Mouse (Mus musculus) forebrain, postnatal 0 days (tissue): ENCODE measurements around the gene Gjc1. TPM values are rescaled to one million over a fixed set of nuclear protein-coding genes. Genes with fewer than 3 reads are reported as not detected.

Source experiments
- ATAC-seq: fragments of 200-750 bp; cut with Nextera tagmentation; 2 replicates; pipeline ENCODE4 v1.8.0; 2017; ENCODE audit warnings: mild to moderate bottlenecking, moderate library complexity
- DNase-seq: peaks from one replicate; pipeline ENCODE4 v3.0.0-alpha.2; 2015
- H3K27ac ChIP-seq: fragments of 300-500 bp; sonication (generic); 2 replicates; pipeline ENCODE4 v1.5.1; 2014; ENCODE audit warnings: low read depth, mild to moderate bottlenecking, antibody characterized with exemption, low read length, moderate library complexity, mixed read lengths
- H3K27me3 ChIP-seq: fragments of 300-500 bp; sonication (generic); 2 replicates; pipeline ENCODE4 v1.6.1; 2014; ENCODE audit warnings: mild to moderate bottlenecking, low read length, mixed read lengths; ENCODE audit not compliant: insufficient read depth
- H3K36me3 ChIP-seq: fragments of 300-500 bp; sonication (generic); 2 replicates; pipeline ENCODE4 v1.6.1; 2014; ENCODE audit warnings: mild to moderate bottlenecking, moderate library complexity; ENCODE audit not compliant: insufficient read depth
- H3K4me1 ChIP-seq: fragments of 300-500 bp; sonication (generic); 2 replicates; pipeline ENCODE4 v1.6.1; 2014; ENCODE audit warnings: antibody characterized with exemption; ENCODE audit not compliant: insufficient read depth
- H3K4me2 ChIP-seq: fragments of 300-500 bp; sonication (generic); 2 replicates; pipeline ENCODE4 v1.6.1; 2014; ENCODE audit warnings: low read depth, mild to moderate bottlenecking, moderate library complexity
- H3K4me3 ChIP-seq: fragments of 300-500 bp; sonication (generic); 2 replicates; pipeline ENCODE4 v1.5.1; 2014; ENCODE audit warnings: low read depth, low read length, mixed read lengths
- H3K9ac ChIP-seq: fragments of 300-500 bp; sonication (generic); 2 replicates; pipeline ENCODE4 v1.6.1; 2014; ENCODE audit warnings: mild to moderate bottlenecking
- H3K9me3 ChIP-seq: fragments of 300-500 bp; sonication (generic); 2 replicates; pipeline ENCODE4 v1.6.1; 2016; ENCODE audit warnings: low read length
- CTCF ChIP-seq: sonication (generic); IDR thresholded peaks from 2 replicates; pipeline ENCODE4 v1.5.1; 2016; ENCODE audit warnings: antibody characterized with exemption, control low read depth, low read depth
- WGBS: fragments of 180-500 bp; shearing (Covaris S2); extraction: QIAGEN DNeasy Blood & Tissue Kit; methylation state at CpG from one replicate; pipeline ENCODE4 v1.1.7; 2014; 5-methylcytosine and 5-hydroxymethylcytosine counted together
- polyA plus RNA-seq: library from polyadenylated mRNA; unstranded; fragments of >200 nt; fragmentation: Nextera tagmentation; extraction: Ambion mirVana; gene quantifications from 2 replicates; pipeline ENCODE4 v1.2.1, GENCODE M21; 2015
- total RNA-seq: library from RNA; depleted of rRNA; stranded (reverse); fragments of >200 nt; gene quantifications from 2 replicates; pipeline ENCODE4 v1.2.3, GENCODE M21; 2014

The Gjc1 gene
- total and polyA plus RNA-seq, 2 experiments from 2014 or later: 22.6 to 25.3 TPM

- Histone ChIP-seq H3K4me3 (no peak overlapping the region), H3K27me3 (no peaks in the 10 kb centered on the region), H3K9ac (no peak overlapping the region), H3K27ac (no peak overlapping the region), H3K4me1 (no peaks in the 10 kb centered on the region), H3K36me3 (no peaks in the 10 kb centered on the region), H3K4me2 (no peak overlapping the region), H3K9me3 (no peaks in the 10 kb centered on the region)
- no peak for TF ChIP-seq CTCF
- ATAC-seq (no peak), DNase-seq (no peak)
- WGBS: 56% methylated on average over 14 of the region's 14 CpGs
Measured at GRCm38 (mm10) chr11:102791682-102792445, 27.6 kb downstream of the Gjc1 start.

GRCm38 (mm10) chr11:102787688-102788177, 31.8 kb downstream of the Gjc1 start:
- Histone ChIP-seq H3K9ac (no peak overlapping the region), H3K4me1 (no peaks in the 10 kb centered on the region), H3K27ac (peak overlapping the region; percentile 62; the same call in 1 of the 2 replicates), H3K4me2 (no peak overlapping the region), H3K36me3 (no peaks in the 10 kb centered on the region), H3K4me3 (no peak overlapping the region), H3K9me3 (no peaks in the 10 kb centered on the region), H3K27me3 (no peaks in the 10 kb centered on the region)
- no peak for TF ChIP-seq CTCF
- DNase-seq (peak; percentile 57), ATAC-seq (peak; percentile 85)
- 54% methylated on average over 5 of the region's 5 CpGs for WGBS

DNA sequence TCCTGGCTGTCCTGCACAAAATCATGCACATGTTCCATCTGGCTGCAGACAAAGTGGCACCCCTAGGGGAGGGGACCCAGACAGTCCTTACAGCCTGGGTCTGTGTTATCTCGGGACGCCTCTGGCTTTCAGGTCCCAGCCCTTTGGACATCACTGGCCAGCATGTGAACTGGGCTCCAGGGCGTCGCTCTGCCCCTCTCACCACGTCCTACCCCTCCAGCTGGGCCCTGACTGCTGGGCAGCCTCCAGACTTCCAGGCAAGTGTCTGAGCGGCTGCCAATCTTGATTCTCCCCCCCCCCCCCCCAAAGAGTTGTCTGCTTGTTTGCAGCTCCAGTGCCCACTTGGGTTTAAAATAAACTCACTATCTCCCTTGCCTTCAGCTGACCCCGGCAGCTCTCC, 36.1 kb downstream of the Gjc1 start:
- TF ChIP-seq CTCF: no peak
- ATAC-seq: no peak
- no peaks in the 10 kb centered on the region for H3K27me3 ChIP-seq
- H3K27ac ChIP-seq: 0 out of 2 replicates have a peak overlapping the region, but pooled peaks have one; percentile 5
- H3K9ac ChIP-seq: no peak overlapping the region
- no peak overlapping the region for H3K4me3 ChIP-seq
- no peak for DNase-seq
- 61% methylated on average over 7 of the region's 7 CpGs for WGBS
- no peaks in the 10 kb centered on the region for H3K36me3 ChIP-seq
- H3K4me2 ChIP-seq: no peak overlapping the region
- no peaks in the 10 kb centered on the region for H3K9me3 ChIP-seq
- peaks cover 4% of the 10 kb centered on the region; the same call in 1 of the 2 replicates for H3K4me1 ChIP-seq

GRCm38 (mm10) chr11:102781523-102781922, 38.0 kb downstream of the Gjc1 start:
- Histone ChIP-seq H3K27me3 (no peaks in the 10 kb centered on the region), H3K9ac (no peak overlapping the region), H3K9me3 (no peaks in the 10 kb centered on the region), H3K4me1 (peaks cover 4% of the 10 kb centered on the region; the same call in 1 of the 2 replicates), H3K4me3 (no peak overlapping the region), H3K27ac (no peak overlapping the region; the same call in 1 of the 2 replicates), H3K36me3 (peaks cover 10% of the 10 kb centered on the region; the same call in 1 of the 2 replicates), H3K4me2 (no peak overlapping the region)
- no peak for DNase-seq
- no peak for TF ChIP-seq CTCF
- WGBS: 77% methylated on average over 4 of the region's 4 CpGs
- ATAC-seq: no peak

- H3K9me3 ChIP-seq: no peaks in the 10 kb centered on the region
- H3K27ac ChIP-seq: peak overlapping the region; percentile 55
- peaks cover 16% of the 10 kb centered on the region; the same call in 1 of the 2 replicates for H3K36me3 ChIP-seq
- no peak for ATAC-seq
- no peak for DNase-seq
- no peak overlapping the region for H3K4me2 ChIP-seq
- no peak for TF ChIP-seq CTCF
- H3K4me3 ChIP-seq: no peak overlapping the region
- peaks cover 4% of the 10 kb centered on the region; the same call in 1 of the 2 replicates for H3K4me1 ChIP-seq
- WGBS: 59% methylated on average over 10 of the region's 10 CpGs
- H3K9ac ChIP-seq: no peak overlapping the region
- no peaks in the 10 kb centered on the region for H3K27me3 ChIP-seq
Measured at GRCm38 (mm10) chr11:102780986-102781351, 38.5 kb downstream of the Gjc1 start.

- Histone ChIP-seq H3K36me3 (peaks cover 18% of the 10 kb centered on the region; the same call in 1 of the 2 replicates), H3K9me3 (no peaks in the 10 kb centered on the region), H3K4me1 (peaks cover 4% of the 10 kb centered on the region; the same call in 1 of the 2 replicates), H3K4me3 (no peak overlapping the region), H3K4me2 (no peak overlapping the region), H3K27me3 (no peaks in the 10 kb centered on the region), H3K9ac (no peak overlapping the region), H3K27ac (peak overlapping the region; percentile 55)
- no peak for DNase-seq
- TF ChIP-seq CTCF: no peak
- no peak for ATAC-seq
- 46% methylated on average over 11 of the region's 11 CpGs for WGBS
Measured at GRCm38 (mm10) chr11:102780271-102780985, 39.1 kb downstream of the Gjc1 start.
